Mouse (Mus musculus) spleen, adult 2 months (tissue): ENCODE measurements at regions not wholly inside any gene's neighbourhood (a gene's known extent, or its start where the extent isn't known, plus 50 kb on each side); places are given as distances from the start of the nearest gene placed in this dataset.

ENCODE experiments used
- DNase-seq, 2 experiments: peaks; one replicate each; pipeline versions ENCODE4 v3.0.0 to v3.0.0-alpha.2; 2012 to 2021; ENCODE audit warnings: low spot score in 2 of 2, low read depth in 1 of 2
- H3K27ac ChIP-seq: fragments of 200-500 bp; 2 replicates; pipeline ENCODE4 v1.5.1; 2012; ENCODE audit warnings: low read length, inconsistent platforms; ENCODE audit not compliant: insufficient read depth
- H3K27me3 ChIP-seq: fragments of 200-500 bp; 2 replicates; pipeline ENCODE4 v1.6.1; 2012; ENCODE audit warnings: mild to moderate bottlenecking, moderate library complexity, low read length, inconsistent platforms; ENCODE audit not compliant: control insufficient read depth, insufficient read depth
- H3K36me3 ChIP-seq: fragments of 200-500 bp; 2 replicates; pipeline ENCODE4 v1.6.1; 2012; ENCODE audit warnings: mild to moderate bottlenecking, low read length, inconsistent platforms; ENCODE audit not compliant: control insufficient read depth, insufficient read depth
- H3K4me1 ChIP-seq: fragments of 200-500 bp; 2 replicates; pipeline ENCODE4 v1.6.1; 2011; ENCODE audit warnings: inconsistent platforms; ENCODE audit not compliant: control insufficient read depth, insufficient read depth, insufficient read length
- H3K4me3 ChIP-seq: fragments of 200-500 bp; 2 replicates; pipeline ENCODE4 v1.5.1; 2011; ENCODE audit warnings: mild to moderate bottlenecking, inconsistent platforms; ENCODE audit not compliant: insufficient read depth, insufficient read length; ENCODE audit errors: extremely low read depth
- CTCF ChIP-seq: fragments of 200-500 bp; IDR thresholded peaks from 2 replicates; pipeline ENCODE4 v1.5.1; 2011; ENCODE audit warnings: mild to moderate bottlenecking, inconsistent platforms; ENCODE audit not compliant: insufficient read depth, insufficient read length, insufficient replicate concordance; ENCODE audit errors: extremely low read depth
- POLR2A ChIP-seq: fragments of 200-500 bp; IDR thresholded peaks from 2 replicates; pipeline ENCODE4 v1.6.1; 2011; ENCODE audit warnings: low read depth, low read length, inconsistent platforms
- WGBS: fragments of 180-500 bp; shearing (Covaris S2); methylation state at CpG from one replicate; pipeline ENCODE4 v1.1.7; 2018; 5-methylcytosine and 5-hydroxymethylcytosine counted together

DNA sequence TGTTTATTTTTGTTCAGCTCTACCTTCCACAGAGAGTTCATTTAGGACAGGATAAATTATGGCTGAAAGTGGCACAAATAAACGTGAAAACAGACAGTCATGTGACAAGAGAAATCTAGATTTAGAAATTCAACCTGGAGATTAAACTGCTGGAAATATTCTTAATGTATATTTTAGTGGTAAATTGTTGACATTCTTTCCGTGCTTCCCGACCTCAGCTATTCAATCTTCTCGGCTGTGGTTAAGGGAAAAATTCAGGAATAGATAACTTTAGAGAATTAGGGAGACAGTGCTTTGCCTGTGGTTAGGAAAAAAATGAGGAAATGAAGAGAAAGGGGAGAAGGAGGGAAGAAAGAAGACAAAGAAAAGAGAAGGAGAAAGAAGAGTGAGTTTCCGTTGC, 211.7 kb upstream of the Tsc22d2 start:
- WGBS = 72% methylated on average over 5 of the region's 5 CpGs
- H3K36me3 ChIP-seq = no peaks in the 10 kb centered on the region
- no peak overlapping the region for H3K4me3 ChIP-seq
- no peak overlapping the region for H3K27ac ChIP-seq
- H3K27me3 ChIP-seq = no peaks in the 10 kb centered on the region
- no peaks in the 10 kb centered on the region for H3K4me1 ChIP-seq
- no peak for DNase-seq
- no peak for TF ChIP-seq POLR2A

DNA sequence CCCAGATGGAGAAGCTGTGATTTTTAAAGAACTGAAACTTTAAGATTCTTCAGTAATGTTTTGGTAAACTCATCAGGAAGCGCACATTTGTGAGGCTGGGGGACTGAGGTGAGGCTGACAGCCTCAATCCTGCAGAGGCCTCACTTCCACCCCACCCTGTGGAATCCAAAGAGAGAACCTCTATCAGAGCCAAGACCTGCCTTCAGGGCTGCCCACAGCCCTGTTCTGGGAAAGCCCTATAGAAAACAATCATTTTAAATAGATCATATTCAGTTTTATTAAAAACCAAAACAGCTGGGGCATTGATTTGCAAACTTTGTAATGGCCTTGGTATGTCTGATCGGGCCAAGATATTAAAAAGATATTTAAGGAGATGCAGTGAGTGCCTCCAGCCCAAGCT, 210.7 kb upstream of the Tsc22d2 start:
- no peak for TF ChIP-seq CTCF
- no peak for TF ChIP-seq POLR2A
- 81% methylated on average over 2 of the region's 2 CpGs for WGBS
- H3K27ac ChIP-seq = no peak overlapping the region
- H3K4me1 ChIP-seq = no peaks in the 10 kb centered on the region
- DNase-seq = no peak
- no peak overlapping the region for H3K4me3 ChIP-seq
- no peaks in the 10 kb centered on the region for H3K27me3 ChIP-seq
- H3K36me3 ChIP-seq = no peaks in the 10 kb centered on the region

DNA sequence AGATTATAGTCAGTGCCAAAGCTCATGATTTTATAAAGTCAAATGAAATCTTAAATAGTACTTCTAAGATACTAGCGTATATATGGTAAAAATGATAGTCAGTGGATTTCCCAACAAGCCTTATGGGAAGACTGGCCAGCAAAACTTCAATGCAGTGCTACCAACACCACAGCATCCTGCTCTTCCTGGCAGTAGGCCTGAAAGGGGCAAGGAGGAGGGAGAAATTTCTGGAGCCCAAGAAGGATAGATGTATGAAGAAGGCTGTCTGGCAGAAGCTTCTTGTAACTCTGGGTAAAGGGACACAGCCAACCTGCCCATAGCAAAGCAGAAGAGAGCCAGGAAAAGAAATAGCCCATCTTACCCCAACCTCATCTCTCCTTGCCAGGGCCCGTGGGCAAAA, 209.0 kb upstream of the Tsc22d2 start:
- Histone ChIP-seq H3K27ac (no peak overlapping the region), H3K4me3 (no peak overlapping the region), H3K4me1 (no peaks in the 10 kb centered on the region), H3K36me3 (no peaks in the 10 kb centered on the region), H3K27me3 (no peaks in the 10 kb centered on the region)
- WGBS = 85% methylated on average over 2 of the region's 2 CpGs
- no peak for DNase-seq
- TF ChIP-seq CTCF (no peak), POLR2A (no peak)

DNA sequence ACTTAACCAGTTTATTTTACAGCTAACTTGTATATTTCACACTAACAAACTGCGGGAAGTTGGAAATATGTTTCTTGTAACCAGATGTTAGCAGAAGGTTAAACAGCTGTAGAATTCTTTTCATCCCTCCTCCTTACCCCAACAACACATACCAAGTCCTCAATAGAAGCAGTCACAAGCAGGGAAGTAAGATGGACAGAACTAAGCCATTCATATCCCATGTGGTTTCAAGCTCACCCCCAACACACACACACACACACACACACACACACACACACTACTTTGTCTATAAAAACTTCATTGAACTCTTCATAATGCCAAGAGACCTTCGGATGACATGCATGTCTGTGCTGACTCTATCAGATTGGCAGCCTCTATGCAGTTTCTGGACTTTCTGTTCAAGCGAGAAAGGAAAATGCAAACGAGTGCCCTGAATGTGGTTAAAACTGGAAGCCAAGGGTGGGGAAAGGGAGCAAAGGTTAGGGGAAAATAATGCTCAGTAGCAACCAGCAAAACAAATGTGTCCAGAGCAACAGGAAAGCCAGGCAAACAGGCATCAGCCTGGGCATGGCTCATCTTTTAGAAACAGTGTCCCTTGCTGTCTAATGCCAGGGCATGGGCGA, 207.6 kb upstream of the Tsc22d2 start:
- WGBS = 79% methylated on average over 5 of the region's 5 CpGs
- no peak for TF ChIP-seq CTCF
- no peak for TF ChIP-seq POLR2A
- H3K27ac ChIP-seq = no peak overlapping the region
- H3K4me3 ChIP-seq = no peak overlapping the region
- DNase-seq = no peak
- no peaks in the 10 kb centered on the region for H3K36me3 ChIP-seq
- H3K27me3 ChIP-seq = no peaks in the 10 kb centered on the region
- no peaks in the 10 kb centered on the region for H3K4me1 ChIP-seq

DNA sequence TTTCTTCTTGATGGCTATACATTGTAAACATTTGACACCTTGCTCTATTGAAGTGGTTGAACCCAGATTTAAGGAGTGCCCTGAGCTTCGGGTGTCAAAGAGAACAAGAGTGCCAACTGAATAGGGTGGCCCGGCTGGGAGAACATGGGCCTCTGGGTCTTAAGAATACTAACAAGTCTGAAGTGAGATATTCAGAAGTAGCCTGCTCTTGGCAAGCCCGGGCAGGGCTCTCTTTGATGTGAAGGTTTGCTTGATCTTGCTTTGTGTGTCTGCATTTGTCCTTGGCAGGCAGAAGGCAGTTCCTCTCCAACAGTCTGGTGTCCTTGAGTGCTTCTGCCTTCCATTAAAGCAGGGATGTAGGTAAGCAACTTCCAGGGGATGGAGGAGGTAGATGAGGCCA, 203.5 kb upstream of the Tsc22d2 start:
- Histone ChIP-seq H3K27me3 (no peaks in the 10 kb centered on the region), H3K36me3 (no peaks in the 10 kb centered on the region), H3K4me1 (no peaks in the 10 kb centered on the region), H3K4me3 (no peak overlapping the region), H3K27ac (no peak overlapping the region)
- DNase-seq = no peak
- 59% methylated on average over 3 of the region's 3 CpGs for WGBS
- no peak for TF ChIP-seq CTCF
- TF ChIP-seq POLR2A = no peak

DNA sequence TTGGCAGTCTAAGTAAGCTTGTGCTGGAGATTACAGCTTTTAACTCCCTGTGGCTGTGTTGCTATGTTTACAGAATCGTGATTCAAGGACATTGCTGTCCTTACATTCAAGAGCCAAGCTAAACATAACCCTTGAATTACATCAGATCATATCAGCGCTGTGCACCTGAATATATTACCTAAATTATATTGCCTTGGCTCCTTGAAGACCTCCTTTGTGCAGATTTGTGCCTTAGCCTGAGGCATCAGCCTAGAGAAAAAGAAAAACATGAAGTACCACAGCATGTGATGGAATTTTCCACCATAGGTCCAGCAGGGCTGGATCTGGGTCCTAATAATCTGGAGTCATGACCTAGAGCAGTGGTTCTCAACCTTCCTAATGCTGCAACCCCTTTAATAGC, 189.8 kb upstream of the Tsc22d2 start:
- Histone ChIP-seq H3K4me3 (no peak overlapping the region), H3K4me1 (no peaks in the 10 kb centered on the region), H3K27ac (no peak overlapping the region), H3K27me3 (no peaks in the 10 kb centered on the region), H3K36me3 (no peaks in the 10 kb centered on the region)
- 88% methylated on average over 2 of the region's 2 CpGs for whole genome bisulfite sequencing
- no peak for DNase-seq
- TF ChIP-seq CTCF = no peak

DNA sequence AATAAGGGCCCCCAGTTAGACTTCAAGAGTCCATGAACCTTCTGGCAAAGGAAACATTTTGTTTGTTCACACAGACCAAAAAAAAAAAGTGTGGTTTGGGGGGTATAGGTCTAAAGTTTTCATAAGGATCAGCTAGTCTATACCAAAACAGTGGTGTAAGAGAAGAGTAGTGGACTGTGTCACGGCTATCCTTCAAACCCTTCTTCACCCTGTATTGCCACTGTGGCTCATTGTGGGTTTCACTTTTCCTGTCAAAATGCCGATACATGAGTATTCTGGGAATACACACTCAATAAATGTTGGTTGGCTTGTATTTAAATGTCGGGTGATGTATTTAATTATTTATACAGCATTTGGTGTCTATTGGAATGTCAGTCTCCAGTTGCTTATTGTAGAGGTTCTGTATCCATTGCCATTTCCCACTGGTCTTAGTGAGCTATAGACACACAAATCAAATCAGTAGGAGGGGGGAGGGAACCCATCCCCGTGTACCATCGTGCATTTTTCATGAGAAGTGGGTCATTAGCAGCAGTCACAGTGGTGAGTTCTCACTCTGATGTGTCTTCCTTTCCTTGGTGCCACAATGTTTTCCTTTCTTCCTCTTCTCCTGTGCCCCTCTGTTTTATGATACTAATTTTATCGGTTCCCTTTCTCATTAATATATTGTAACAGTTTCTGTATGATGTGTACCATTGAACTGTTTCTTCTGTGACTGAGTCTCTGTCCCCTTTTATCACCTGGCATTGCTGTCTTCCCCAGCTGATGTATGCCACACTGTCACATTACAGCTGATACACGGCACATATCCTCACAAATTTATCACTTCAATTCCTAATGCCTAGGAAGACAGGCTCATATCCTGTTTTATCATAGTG, 187.8 kb upstream of the Tsc22d2 start:
- TF ChIP-seq POLR2A = no peak
- no peak for TF ChIP-seq CTCF
- 87% methylated on average over 7 of the region's 7 CpGs for WGBS
- Histone ChIP-seq H3K4me1 (no peaks in the 10 kb centered on the region), H3K27me3 (no peaks in the 10 kb centered on the region), H3K36me3 (no peaks in the 10 kb centered on the region), H3K27ac (no peak overlapping the region), H3K4me3 (no peak overlapping the region)
- no peak for DNase-seq
